Mouse (Mus musculus): ENCODE measurements at regions not wholly inside any gene's neighbourhood (a gene's known extent, or its start where the extent isn't known, plus 50 kb on each side); places are given as distances from the start of the nearest gene placed in this dataset.
A peak's percentile ranks its signal among the peaks of the same experiment; 100 is the strongest.

DNA sequence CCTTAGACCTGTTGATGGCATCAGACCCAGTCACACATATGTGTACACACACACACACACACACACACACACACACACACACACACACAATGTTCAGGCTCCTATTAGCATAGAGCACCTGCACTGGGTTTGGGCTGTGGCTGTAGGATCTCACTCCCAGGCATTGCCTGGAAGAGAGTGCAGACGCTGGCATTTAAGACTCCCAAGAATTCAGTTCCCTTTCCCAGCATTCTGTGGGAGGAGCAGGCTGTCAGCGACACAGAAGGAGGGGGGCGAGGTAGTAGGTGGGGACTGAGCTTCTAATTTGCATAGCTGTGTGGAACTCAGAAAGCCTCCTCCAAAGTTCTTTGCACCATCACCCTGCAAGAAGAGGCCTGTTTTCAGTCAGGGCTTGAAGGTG is 374.2 kb upstream of the Fam49b start:
- ATAC-seq (ENCODE audit: low FRiP score), result no peak
- no peak overlapping the region for H3K27ac ChIP-seq
- no peaks in the 10 kb centered on the region for H3K27me3 ChIP-seq
- no peaks in the 10 kb centered on the region for H3K36me3 ChIP-seq
- no peak overlapping the region for H3K4me3 ChIP-seq
- no peaks in the 10 kb centered on the region for H3K9me3 ChIP-seq
- H3K4me1 ChIP-seq (replicated peaks), result no peaks in the 10 kb centered on the region
- H3K4me2 ChIP-seq, result no peak overlapping the region
- H3K9ac ChIP-seq, result no peak overlapping the region
- under 1% methylated on average over 3 of the region's 3 CpGs for WGBS

DNA sequence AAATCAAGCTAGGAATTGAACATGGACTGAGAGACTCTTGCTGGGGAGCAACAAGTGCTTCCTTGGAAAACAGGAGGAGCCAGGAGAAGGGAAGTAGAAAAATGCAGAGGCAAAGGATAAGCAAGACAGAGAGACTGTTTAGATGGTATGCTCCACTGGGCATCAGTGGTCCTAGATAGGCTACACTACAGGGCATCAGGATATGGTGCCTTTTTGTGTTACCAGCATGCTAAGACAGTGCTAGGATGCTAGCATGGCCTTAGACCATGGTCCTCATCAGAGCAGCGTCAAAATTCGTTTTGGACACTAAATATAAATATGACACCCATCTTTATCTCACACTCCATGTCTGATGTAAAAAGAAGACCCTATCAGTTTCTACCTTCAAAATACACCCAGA is 374.6 kb upstream of the Fam49b start:
- Histone ChIP-seq H3K4me3 (no peak overlapping the region), H3K4me2 (no peak overlapping the region), H3K9ac (no peak overlapping the region), H3K9me3 (no peaks in the 10 kb centered on the region), H3K27ac (no peak overlapping the region), H3K4me1 (replicated peaks) (no peaks in the 10 kb centered on the region), H3K27me3 (no peaks in the 10 kb centered on the region), H3K36me3 (no peaks in the 10 kb centered on the region)
- no peak for ATAC-seq (ENCODE audit: low FRiP score)
- 86% methylated on average over 2 of the region's 2 CpGs for WGBS

DNA sequence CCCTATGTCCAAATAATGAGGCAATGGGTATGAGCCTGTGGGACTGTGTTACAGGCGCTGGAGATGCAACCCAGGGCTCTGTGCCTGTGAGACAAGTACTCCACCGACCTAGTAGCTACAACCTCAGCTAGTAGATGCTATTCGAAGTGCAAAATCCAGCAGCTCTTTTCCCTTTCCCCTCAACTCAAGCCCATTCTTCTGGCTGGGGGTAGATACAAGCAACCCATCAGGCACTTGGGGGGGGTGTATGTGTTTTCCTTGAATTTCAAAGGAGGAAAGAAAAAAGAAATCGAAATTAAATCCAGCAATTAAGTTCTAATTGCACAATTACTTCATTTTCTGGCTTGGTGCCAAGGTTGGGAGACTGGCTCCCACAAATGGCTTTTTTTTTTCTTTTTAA is 372.4 kb upstream of the Gm21798 start:
- Histone ChIP-seq H3K9me3 (no peaks in the 10 kb centered on the region), H3K27me3 (no peaks in the 10 kb centered on the region), H3K4me1 (replicated peaks) (0 out of 2 replicates have a peak, but pooled peaks cover 3% of the 10 kb centered on the region), H3K36me3 (no peaks in the 10 kb centered on the region), H3K9ac (no peak overlapping the region), H3K4me3 (no peak overlapping the region), H3K27ac (no peak overlapping the region), H3K4me2 (no peak overlapping the region)
- WGBS, result 76% methylated on average over 4 of the region's 4 CpGs
- ATAC-seq (ENCODE audit: low FRiP score), result no peak

DNA sequence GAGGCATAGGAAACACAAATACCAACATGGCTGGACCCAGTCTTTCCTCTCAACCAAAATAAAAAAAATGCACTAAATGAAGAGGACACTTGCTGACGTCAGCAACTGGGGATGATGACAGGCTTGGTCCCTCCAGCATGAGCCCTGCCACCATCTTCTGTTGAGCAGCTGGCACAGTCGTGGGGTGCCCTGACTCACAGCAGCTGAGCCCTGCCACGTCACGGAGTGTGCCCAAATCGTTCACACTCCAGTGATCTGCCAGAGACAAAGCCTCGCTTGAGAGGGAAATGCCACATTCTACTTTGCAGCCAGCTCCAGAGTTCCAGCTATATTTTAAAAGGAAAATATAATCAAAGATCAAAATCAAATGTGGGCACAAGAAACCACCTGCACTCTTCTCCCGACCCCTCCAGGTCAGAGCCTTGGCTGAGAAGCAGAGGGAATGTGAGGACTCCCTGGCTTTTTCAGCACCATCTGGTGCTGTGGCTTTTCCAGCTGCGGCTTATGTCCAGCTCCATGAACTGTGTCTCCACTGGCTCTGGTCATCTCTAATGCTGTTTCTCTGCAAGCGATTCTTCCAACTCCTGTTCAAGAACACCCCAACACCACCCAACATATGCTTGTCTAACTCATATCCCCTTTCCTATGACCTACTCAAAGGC is 371.0 kb upstream of the Gm21798 start:
- Histone ChIP-seq H3K9me3 (no peaks in the 10 kb centered on the region), H3K4me1 (replicated peaks) (0 out of 2 replicates have a peak, but pooled peaks cover 3% of the 10 kb centered on the region), H3K4me3 (no peak overlapping the region), H3K36me3 (no peaks in the 10 kb centered on the region), H3K27me3 (no peaks in the 10 kb centered on the region), H3K27ac (no peak overlapping the region), H3K4me2 (no peak overlapping the region), H3K9ac (no peak overlapping the region)
- 66% methylated on average over 9 of the region's 9 CpGs for WGBS
- peak; percentile 79 for ATAC-seq (ENCODE audit: low FRiP score)

DNA sequence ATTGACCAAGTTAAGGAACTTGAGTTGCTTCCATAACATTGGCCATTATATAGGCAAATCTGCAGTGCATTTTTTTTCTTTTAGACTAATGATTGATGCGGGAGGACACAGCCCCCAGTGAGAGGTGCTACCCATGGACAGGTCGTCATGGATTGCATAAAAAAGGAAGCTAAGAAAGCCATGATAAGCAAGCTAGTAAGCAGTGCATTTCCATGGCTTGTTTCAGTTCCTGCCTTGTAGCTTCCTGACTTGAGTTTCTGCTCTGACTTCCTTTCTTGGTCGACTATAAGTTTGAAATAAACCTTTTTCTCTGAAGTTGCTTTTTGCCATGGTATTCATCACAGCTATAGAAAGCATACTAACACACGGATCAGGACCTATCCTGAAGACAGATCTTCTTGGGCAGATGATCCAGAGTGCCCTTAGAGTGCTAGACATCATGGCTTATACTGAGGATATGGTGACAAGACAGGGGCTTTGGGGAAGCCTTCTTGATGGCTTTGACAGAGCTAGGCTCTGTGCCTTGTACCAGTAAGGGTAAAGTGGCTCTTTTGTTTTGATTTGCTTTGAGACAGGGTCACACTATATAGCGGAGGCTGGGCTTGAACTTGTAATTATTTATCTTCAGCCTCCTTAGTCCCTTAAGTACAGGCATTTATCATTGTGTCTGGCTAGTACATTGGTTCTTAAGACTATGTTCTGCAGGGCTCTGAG is 370.1 kb upstream of the Gm21798 start:
- Histone ChIP-seq H3K9me3 (no peaks in the 10 kb centered on the region), H3K4me2 (no peak overlapping the region), H3K27ac (no peak overlapping the region), H3K9ac (no peak overlapping the region), H3K4me3 (no peak overlapping the region), H3K36me3 (no peaks in the 10 kb centered on the region), H3K27me3 (no peaks in the 10 kb centered on the region), H3K4me1 (replicated peaks) (0 out of 2 replicates have a peak, but pooled peaks cover 3% of the 10 kb centered on the region)
- ATAC-seq (ENCODE audit: low FRiP score), result no peak
- 76% methylated on average over 5 of the region's 5 CpGs for WGBS

DNA sequence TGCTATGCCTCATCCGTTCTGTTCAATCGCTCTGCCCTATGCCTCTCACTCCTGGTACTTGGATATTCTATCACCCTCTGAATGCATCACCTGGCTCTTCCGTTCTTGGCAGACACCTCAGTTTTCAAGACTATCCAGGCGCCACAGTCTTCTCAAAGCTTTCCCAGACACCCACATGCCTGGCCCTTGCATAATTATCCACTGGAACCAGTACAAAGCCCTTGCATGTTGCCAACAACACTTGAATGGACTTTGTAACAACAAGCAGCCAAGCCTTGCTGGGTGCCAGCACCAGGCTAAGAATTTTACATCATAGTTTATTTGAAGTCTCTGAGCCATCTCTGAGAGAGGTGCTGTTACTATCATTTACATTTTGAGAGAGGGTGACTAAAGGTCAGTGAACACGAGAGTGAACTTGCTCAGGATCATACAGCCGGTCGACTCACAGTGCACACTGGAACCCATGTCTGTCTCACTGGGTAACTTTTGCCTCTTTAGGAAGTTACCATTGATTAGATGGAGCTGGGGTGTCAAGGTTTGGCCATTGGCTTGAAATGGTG is 368.8 kb upstream of the Gm21798 start:
- no peak overlapping the region for H3K27ac ChIP-seq
- no peaks in the 10 kb centered on the region for H3K27me3 ChIP-seq
- H3K9me3 ChIP-seq, result no peaks in the 10 kb centered on the region
- H3K4me2 ChIP-seq, result no peak overlapping the region
- 87% methylated on average over 7 of the region's 7 CpGs for WGBS
- H3K4me3 ChIP-seq, result no peak overlapping the region
- H3K36me3 ChIP-seq, result no peaks in the 10 kb centered on the region
- no peak overlapping the region for H3K9ac ChIP-seq
- 0 out of 2 replicates have a peak, but pooled peaks cover 3% of the 10 kb centered on the region for H3K4me1 ChIP-seq (replicated peaks)
- no peak for ATAC-seq (ENCODE audit: low FRiP score)

DNA sequence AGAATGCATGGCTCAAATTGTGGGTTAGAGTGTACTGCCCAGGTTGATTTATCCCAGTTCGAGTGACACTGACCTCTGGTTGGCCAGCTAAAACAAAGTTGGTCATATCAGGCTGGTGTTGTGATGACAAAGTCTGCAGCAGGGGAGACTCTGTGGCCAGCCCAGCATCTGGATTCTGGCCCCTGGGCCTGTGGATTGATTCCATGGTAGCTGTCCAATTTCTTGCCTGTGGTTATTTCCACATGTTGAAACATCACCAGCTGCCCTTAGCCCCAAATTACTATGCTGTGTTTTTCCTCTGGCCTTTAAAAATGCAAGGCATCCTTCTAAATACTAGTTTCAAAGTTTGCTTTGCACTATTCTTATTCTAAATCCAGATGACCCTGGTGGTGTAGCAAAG is 346.8 kb upstream of the Gm21798 start:
- H3K9ac ChIP-seq, result no peak overlapping the region
- H3K9me3 ChIP-seq, result 0 out of 2 replicates have a peak, but pooled peaks cover 4% of the 10 kb centered on the region
- no peak overlapping the region for H3K4me2 ChIP-seq
- H3K36me3 ChIP-seq, result no peaks in the 10 kb centered on the region
- no peak overlapping the region for H3K4me3 ChIP-seq
- no peak overlapping the region for H3K27ac ChIP-seq
- WGBS, result 95% methylated on average over 1 of the region's 1 CpGs
- H3K27me3 ChIP-seq, result no peaks in the 10 kb centered on the region
- no peak for ATAC-seq (ENCODE audit: low FRiP score)
- no peaks in the 10 kb centered on the region for H3K4me1 ChIP-seq (replicated peaks)

DNA sequence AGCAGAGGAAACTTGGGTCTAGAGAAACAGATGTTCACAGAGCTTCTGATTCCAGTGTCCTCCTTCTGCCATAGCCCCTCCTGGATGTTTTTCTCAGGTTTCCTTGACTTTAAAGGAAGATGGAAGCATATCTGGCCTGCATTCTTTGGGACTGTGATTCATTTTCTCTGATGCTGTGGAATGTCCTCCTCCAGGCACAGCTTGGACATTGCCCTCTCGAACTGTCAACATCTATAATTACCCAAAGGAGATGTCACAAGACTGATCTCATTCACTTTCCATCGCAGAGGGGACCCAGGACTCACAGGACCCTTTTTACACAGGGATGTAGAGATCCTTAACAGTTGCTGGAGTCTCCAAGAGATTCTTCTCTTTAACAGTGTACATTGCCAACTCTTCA is 345.9 kb upstream of the Gm21798 start:
- WGBS, result 83% methylated on average over 2 of the region's 2 CpGs
- Histone ChIP-seq H3K27ac (no peak overlapping the region), H3K9ac (no peak overlapping the region)

DNA sequence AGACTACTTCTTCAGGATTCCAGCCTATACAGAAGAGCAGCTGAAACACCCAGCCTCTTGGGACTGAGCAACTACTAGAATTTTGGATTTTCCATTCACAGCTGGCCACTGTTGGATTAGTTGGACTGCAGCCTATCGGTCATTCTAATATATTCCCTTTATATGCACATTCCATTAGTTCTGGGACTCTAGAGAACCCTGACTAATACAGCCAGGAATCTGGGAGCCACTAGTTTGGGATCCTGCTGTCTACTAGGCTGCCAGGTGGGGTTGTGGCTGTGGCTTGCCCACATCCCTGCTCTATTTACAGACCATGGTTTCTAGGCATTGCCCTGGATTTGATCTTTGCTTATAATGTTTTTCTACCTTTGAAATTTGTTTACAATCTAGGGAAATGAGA is 343.3 kb upstream of the Gm21798 start:
- no peak overlapping the region for H3K27ac ChIP-seq
- no peak overlapping the region for H3K4me3 ChIP-seq
- H3K27me3 ChIP-seq, result no peaks in the 10 kb centered on the region
- H3K4me2 ChIP-seq, result no peak overlapping the region
- no peaks in the 10 kb centered on the region for H3K4me1 ChIP-seq (replicated peaks)
- H3K9ac ChIP-seq, result no peak overlapping the region
- 0 out of 2 replicates have a peak, but pooled peaks cover 4% of the 10 kb centered on the region for H3K9me3 ChIP-seq
- no peak for ATAC-seq (ENCODE audit: low FRiP score)
- 89% methylated on average over 1 of the region's 1 CpGs for WGBS
- no peaks in the 10 kb centered on the region for H3K36me3 ChIP-seq

More for the DNA sequence above, 345.9 kb upstream of the Gm21798 start:
- H3K4me1 ChIP-seq (replicated peaks), result no peaks in the 10 kb centered on the region
- no peak overlapping the region for H3K4me3 ChIP-seq
- H3K36me3 ChIP-seq, result no peaks in the 10 kb centered on the region
- no peak for ATAC-seq (ENCODE audit: low FRiP score)
- 0 out of 2 replicates have a peak, but pooled peaks cover 4% of the 10 kb centered on the region for H3K9me3 ChIP-seq
- H3K4me2 ChIP-seq, result no peak overlapping the region
- no peaks in the 10 kb centered on the region for H3K27me3 ChIP-seq

DNA sequence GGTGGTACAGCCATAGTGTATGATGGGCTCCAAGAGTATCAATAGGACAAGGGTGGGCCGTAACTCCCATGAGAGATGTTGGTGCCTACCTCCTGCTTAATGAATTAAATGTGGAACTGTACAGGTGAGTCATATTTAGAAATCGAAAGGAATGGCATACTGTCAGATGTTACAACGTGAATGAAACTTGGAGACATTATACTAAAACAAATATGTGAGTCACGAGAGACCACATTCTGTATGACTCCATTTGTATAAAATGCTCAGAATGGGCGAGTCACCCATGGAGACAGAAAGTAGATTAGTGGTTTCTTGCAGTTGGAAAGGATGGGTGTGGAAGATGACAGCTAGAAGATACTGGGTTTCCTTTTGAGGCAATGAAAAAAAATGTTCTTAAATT is 340.4 kb upstream of the Gm21798 start:
- ATAC-seq (ENCODE audit: low FRiP score), result no peak

DNA sequence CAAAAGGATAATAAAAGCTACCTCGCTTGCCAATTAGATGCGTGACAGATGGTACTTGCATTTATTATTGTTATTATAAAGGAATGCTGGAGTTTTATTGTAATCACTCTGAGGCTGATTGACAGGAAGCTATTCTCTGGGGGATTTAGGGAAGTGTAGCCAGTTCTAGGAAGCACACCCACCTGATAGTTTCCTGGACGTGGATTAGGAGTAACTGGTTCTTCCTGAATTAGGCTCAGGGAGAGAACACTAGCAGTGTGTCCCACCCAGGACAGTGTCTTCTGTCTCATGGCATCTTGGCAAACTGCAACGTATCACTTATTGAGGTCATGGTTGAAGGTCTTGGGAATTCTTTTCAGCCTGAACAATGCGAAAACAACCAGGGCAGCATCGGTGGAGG is 336.9 kb upstream of the Gm21798 start:
- Histone ChIP-seq H3K9ac (no peak overlapping the region), H3K4me3 (no peak overlapping the region), H3K36me3 (no peaks in the 10 kb centered on the region), H3K4me1 (replicated peaks) (peaks cover 3% of the 10 kb centered on the region; the same call in 1 of the 2 replicates), H3K9me3 (no peaks in the 10 kb centered on the region), H3K4me2 (no peak overlapping the region), H3K27me3 (no peaks in the 10 kb centered on the region), H3K27ac (no peak overlapping the region)
- ATAC-seq (ENCODE audit: low FRiP score), result no peak
- WGBS, result 50% methylated on average over 6 of the region's 6 CpGs

More for the DNA sequence above, 340.4 kb upstream of the Gm21798 start:
- H3K27me3 ChIP-seq, result no peaks in the 10 kb centered on the region
- no peaks in the 10 kb centered on the region for H3K36me3 ChIP-seq
- no peak overlapping the region for H3K4me3 ChIP-seq
- WGBS, result 91% methylated on average over 5 of the region's 5 CpGs
- no peak overlapping the region for H3K4me2 ChIP-seq
- H3K27ac ChIP-seq, result no peak overlapping the region
- no peak overlapping the region for H3K9ac ChIP-seq
- peaks cover 3% of the 10 kb centered on the region; the same call in 1 of the 2 replicates for H3K4me1 ChIP-seq (replicated peaks)
- H3K9me3 ChIP-seq, result 0 out of 2 replicates have a peak, but pooled peaks cover 4% of the 10 kb centered on the region

DNA sequence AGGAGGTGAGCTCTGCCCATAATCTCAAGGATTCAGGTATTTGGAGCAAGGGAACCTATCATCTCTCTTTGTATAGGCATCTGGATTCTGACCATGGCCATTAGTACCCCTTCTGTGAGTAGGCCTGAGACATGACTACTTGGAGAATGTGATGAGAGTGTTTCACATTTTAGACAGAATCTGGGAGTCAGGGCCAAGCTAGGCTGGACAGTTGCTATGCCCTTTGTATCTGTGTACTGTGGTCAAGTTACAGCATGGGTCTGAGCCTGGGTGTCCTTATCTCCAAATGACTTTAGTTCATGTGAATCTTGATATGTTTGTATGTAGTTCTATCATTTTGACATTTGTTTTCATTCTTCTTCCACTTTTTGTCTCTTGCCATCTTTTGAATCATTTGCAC is 336.3 kb upstream of the Gm21798 start:
- Histone ChIP-seq H3K9ac (no peak overlapping the region), H3K4me2 (no peak overlapping the region), H3K27me3 (no peaks in the 10 kb centered on the region), H3K27ac (no peak overlapping the region), H3K36me3 (no peaks in the 10 kb centered on the region), H3K4me3 (no peak overlapping the region), H3K9me3 (no peaks in the 10 kb centered on the region), H3K4me1 (replicated peaks) (peaks cover 3% of the 10 kb centered on the region; the same call in 1 of the 2 replicates)
- no peak for ATAC-seq (ENCODE audit: low FRiP score)

Data from hindbrain, embryonic 13.5 days (tissue).